Mouse (Mus musculus) hindbrain, postnatal 0 days (tissue): ENCODE data around the gene Plxnb3. TPM values are rescaled to one million over a fixed set of nuclear protein-coding genes. Genes with fewer than 3 reads are reported as not detected.
A peak's percentile ranks its signal among the peaks of the same experiment; 100 is the strongest.
"Not testable (repeated sequence)": the region's sequence is repeated elsewhere in the genome, so short reads cannot be mapped to it uniquely, and the experiment has no call there.

ENCODE experiments used
- ATAC-seq: fragments of 200-750 bp; cut with Nextera tagmentation; 2 replicates; pipeline ENCODE4 v1.8.0; 2017; ENCODE audit warnings: mild to moderate bottlenecking, moderate TSS enrichment, moderate library complexity
- DNase-seq: peaks from one replicate; pipeline ENCODE4 v3.0.0-alpha.2; 2015; ENCODE audit warnings: low spot score
- H3K27ac ChIP-seq: fragments of 300-500 bp; sonication (generic); 2 replicates; pipeline ENCODE4 v1.5.1; 2014; ENCODE audit warnings: mild to moderate bottlenecking
- H3K27me3 ChIP-seq: fragments of 300-500 bp; sonication (generic); 2 replicates; pipeline ENCODE4 v1.6.1; 2014; ENCODE audit warnings: low read length, mixed read lengths; ENCODE audit not compliant: insufficient read depth
- H3K36me3 ChIP-seq: fragments of 300-500 bp; sonication (generic); 2 replicates; pipeline ENCODE4 v1.6.1; 2014; ENCODE audit warnings: low read length, mixed read lengths; ENCODE audit not compliant: insufficient read depth
- H3K4me1 ChIP-seq: fragments of 300-500 bp; sonication (generic); 2 replicates; pipeline ENCODE4 v1.6.1; 2014; ENCODE audit warnings: antibody characterized with exemption, low read length, mixed read lengths; ENCODE audit not compliant: insufficient read depth
- H3K4me2 ChIP-seq: fragments of 300-500 bp; sonication (generic); 2 replicates; pipeline ENCODE4 v1.6.1; 2014; ENCODE audit warnings: low read depth, mild to moderate bottlenecking, low read length, moderate library complexity, mixed read lengths
- H3K4me3 ChIP-seq: fragments of 300-500 bp; sonication (generic); 2 replicates; pipeline ENCODE4 v1.5.1; 2014; ENCODE audit warnings: low read length
- H3K9ac ChIP-seq: fragments of 300-500 bp; sonication (generic); replicated peaks from 2 replicates; pipeline ENCODE4 v1.6.1; 2014; ENCODE audit warnings: mild to moderate bottlenecking, low read length, moderate library complexity, mixed read lengths
- H3K9me3 ChIP-seq: fragments of 300-500 bp; sonication (generic); 2 replicates; pipeline ENCODE4 v1.6.1; 2016; ENCODE audit warnings: low read length, mixed read lengths
- CTCF ChIP-seq: IDR thresholded peaks from 2 replicates; pipeline ENCODE4 v1.5.1; 2016; ENCODE audit warnings: antibody characterized with exemption, control low read depth, low read depth
- WGBS: fragments of 180-500 bp; shearing (Covaris S2); extraction: QIAGEN DNeasy Blood & Tissue Kit; methylation state at CpG from one replicate; pipeline ENCODE4 v1.1.7; 2014; 5-methylcytosine and 5-hydroxymethylcytosine counted together
- polyA plus RNA-seq: library from polyadenylated mRNA; unstranded; fragments of >200 nt; fragmentation: Nextera tagmentation; extraction: Ambion mirVana; gene quantifications from 2 replicates; pipeline ENCODE4 v1.2.1, GENCODE M21; 2015
- total RNA-seq: library from RNA; depleted of rRNA; stranded (reverse); fragments of >200 nt; gene quantifications from 2 replicates; pipeline ENCODE4 v1.2.3, GENCODE M21; 2014

Gene Plxnb3
- total and polyA plus RNA-seq, 2 experiments from 2014 or later: 1.8 to 13.6 TPM

DNA sequence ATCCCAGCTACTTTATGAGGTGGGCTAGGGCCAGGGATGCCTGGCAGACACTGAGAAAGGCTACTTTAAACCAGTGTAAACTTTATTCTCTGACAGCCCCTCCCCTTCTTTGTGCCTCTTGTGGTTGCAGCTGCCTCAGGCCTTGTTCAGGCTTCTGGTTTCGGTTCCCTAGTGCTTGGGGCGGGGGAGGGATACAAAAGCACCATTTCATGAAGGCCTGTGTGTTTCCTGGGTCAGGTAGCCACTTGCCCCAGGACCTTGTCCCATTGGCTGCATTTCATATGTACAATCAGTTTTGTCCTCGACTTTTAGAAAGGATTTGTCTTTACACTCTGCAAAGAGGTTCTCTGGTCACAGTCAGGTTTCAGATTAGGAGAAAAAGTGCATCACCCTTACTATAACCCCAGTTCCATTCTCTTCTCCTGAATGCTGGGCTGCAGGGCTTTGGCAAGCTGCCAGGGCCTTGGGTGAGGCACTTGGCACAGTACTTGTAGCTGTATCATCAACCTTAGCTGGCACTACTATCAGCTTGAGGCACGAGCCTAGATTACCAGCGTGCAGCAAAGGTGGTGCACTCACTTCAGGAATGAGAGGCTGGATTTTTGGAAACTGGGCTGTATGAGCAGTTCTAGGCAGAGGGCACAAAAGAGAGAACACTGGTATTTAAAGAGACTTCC is 38.1 kb upstream of the Plxnb3 start:
- Histone ChIP-seq H3K9me3 (no peaks in the 10 kb centered on the region), H3K27ac (no peak overlapping the region), H3K4me1 (no peaks in the 10 kb centered on the region), H3K36me3 (no peaks in the 10 kb centered on the region), H3K9ac (no peak overlapping the region), H3K4me3 (no peak overlapping the region), H3K27me3 (no peaks in the 10 kb centered on the region), H3K4me2 (peak overlapping the region; percentile 21; the same call in 1 of the 2 replicates)
- DNase-seq: peak; percentile 3
- TF ChIP-seq CTCF: no peak
- ATAC-seq: no peak
- 43% methylated on average over 5 of the region's 5 CpGs for WGBS

DNA sequence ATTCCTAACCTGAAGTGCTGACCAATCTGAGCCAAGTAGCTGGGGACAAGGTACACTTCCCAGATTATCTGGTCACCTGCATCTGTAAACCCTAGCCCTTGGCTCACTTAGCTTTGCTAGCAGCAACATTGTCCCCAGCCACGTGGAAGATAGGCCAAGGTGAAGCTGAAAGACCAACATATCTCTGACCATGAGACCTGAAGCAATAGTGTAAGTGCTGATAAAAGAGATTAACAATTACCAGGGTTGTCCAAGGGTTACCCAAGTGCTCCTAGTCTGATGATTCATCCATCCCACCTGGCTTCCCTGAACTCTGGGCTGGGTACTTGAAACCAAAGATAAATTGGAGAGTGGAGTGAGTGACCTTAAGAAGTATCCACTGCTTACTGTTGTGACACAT is 26.0 kb upstream of the Plxnb3 start:
- Histone ChIP-seq H3K9me3 (no peaks in the 10 kb centered on the region), H3K27me3 (no peaks in the 10 kb centered on the region), H3K4me1 (no peaks in the 10 kb centered on the region), H3K9ac (no peak overlapping the region), H3K36me3 (no peaks in the 10 kb centered on the region), H3K4me2 (no peak overlapping the region), H3K27ac (no peak overlapping the region), H3K4me3 (no peak overlapping the region)
- ATAC-seq (no peak), DNase-seq (no peak)
- 63% methylated on average over 1 of the region's 1 CpGs for WGBS
- no peak for TF ChIP-seq CTCF

DNA sequence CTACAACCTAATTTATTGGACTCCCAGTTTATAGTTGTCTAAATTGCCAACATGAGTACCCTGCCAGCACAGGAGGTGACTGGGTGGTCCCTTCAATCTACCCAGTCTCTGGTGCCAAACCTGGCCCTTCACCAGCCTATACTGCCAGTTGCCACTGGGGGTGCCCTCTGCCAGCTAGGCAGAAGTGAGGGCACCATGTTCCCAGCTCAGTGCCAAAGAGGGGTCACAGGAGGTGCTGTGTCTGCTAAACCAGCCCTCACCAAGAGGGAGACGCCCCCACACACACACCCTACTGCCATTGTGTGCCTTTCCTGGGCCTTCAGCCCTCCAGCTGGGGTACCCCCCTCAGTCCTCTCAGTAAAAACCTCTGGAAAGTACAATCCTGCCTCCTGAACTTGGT is 18.7 kb upstream of the Plxnb3 start:
- H3K36me3 ChIP-seq: no peaks in the 10 kb centered on the region
- ATAC-seq (peak; percentile 35; the same call in 1 of the 2 replicates), DNase-seq (no peak)
- TF ChIP-seq CTCF: peak; percentile 34; the same call in 1 of the 2 replicates
- 50% methylated on average over 1 of the region's 1 CpGs for WGBS
- no peak overlapping the region for H3K27ac ChIP-seq
- H3K9ac ChIP-seq: no peak overlapping the region
- no peaks in the 10 kb centered on the region for H3K4me1 ChIP-seq
- no peak overlapping the region for H3K4me2 ChIP-seq
- H3K27me3 ChIP-seq: no peaks in the 10 kb centered on the region
- no peak overlapping the region for H3K4me3 ChIP-seq
- no peaks in the 10 kb centered on the region for H3K9me3 ChIP-seq

DNA sequence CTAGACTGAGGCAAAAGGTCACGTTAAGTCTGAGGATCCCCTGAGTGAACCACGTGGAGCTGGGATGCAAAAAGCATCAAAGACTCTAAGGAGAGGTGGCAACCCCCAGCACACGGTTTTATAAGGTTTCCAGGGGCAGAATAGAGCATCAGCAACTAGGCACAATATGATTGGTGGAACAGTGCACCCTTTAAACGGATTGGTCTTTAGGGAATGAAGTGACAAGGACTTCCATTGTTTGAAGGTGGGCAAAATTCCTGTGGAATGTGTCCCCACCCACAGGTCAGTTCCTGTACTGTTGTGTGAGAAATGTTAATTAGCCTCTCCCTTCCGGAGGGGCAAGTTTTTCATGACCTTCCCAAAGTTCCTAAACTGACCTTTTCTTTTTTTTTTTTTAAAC is 17.7 kb upstream of the Plxnb3 start:
- Histone ChIP-seq H3K4me1 (no peaks in the 10 kb centered on the region), H3K27ac (no peak overlapping the region), H3K9me3 (no peaks in the 10 kb centered on the region), H3K36me3 (no peaks in the 10 kb centered on the region), H3K4me3 (no peak overlapping the region), H3K9ac (no peak overlapping the region), H3K27me3 (no peaks in the 10 kb centered on the region), H3K4me2 (no peak overlapping the region)
- WGBS: 64% methylated on average over 5 of the region's 5 CpGs
- DNase-seq (no peak), ATAC-seq (no peak)
- TF ChIP-seq CTCF: no peak

DNA sequence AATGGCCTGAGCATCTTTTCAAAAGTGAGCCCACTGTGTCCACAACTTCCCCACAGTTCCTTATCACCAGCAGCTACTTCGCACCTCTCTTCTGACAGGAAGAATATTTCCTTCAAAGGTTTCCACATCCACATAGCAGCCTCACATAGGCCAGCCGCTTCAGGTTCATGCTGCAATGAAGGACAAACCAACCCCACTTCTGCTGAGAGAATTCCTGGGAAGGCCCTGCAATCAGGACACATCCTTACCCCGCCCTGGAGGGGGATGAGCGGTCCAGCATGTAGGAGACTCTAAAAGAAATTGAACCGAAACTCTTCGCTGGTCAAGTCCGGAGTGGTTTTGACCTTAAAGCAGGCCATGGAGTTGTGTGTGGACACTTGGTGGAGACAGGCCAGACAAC is 17.0 kb upstream of the Plxnb3 start:
- H3K9ac ChIP-seq, H3K27ac ChIP-seq, H3K27me3 ChIP-seq, ATAC-seq, H3K9me3 ChIP-seq, H3K4me3 ChIP-seq, DNase-seq, H3K4me1 ChIP-seq, H3K36me3 ChIP-seq, H3K4me2 ChIP-seq: not testable (repeated sequence)
- 94% methylated on average over 7 of the region's 7 CpGs for WGBS

DNA sequence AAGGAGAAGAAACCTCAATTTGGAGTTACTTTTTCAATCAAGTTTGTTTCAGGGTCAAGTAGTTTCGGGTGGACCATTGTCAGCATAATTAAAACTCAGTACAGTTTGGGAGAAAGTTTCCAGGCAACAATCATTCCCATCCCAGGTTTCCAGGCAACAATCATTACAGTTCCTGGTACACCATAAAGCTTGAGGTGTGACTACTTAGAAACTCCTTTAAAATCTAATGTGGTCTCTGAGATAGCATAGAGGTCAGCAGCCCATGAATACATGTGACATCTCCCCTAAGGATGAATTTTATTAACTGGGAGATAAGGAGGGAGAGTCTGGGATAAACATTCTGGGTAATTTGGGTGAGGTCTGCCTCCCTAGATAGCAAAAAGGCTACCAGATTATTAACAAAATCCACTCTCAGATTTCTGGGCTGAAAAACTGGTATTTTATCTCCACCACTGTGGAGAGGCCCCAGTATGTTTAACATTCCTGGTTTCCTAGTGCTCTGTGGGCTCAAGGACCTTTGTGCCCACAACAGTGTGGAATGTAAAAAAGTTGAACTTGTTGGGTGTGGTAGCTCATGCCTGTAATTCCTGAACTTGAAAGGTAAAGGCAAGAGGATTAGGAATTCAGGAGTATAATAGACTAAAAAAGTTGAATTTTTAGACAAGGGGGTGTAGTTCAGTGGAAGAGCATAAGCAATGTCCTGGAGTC is 12.0 kb upstream of the Plxnb3 start:
- Histone ChIP-seq H3K9ac (no peak overlapping the region), H3K4me3 (no peak overlapping the region), H3K4me2 (no peak overlapping the region), H3K36me3 (no peaks in the 10 kb centered on the region), H3K4me1 (no peaks in the 10 kb centered on the region), H3K9me3 (no peaks in the 10 kb centered on the region), H3K27ac (no peak overlapping the region), H3K27me3 (no peaks in the 10 kb centered on the region)
- DNase-seq (no peak), ATAC-seq (no peak)
- no peak for TF ChIP-seq CTCF
- 83% methylated on average over 1 of the region's 1 CpGs for WGBS

DNA sequence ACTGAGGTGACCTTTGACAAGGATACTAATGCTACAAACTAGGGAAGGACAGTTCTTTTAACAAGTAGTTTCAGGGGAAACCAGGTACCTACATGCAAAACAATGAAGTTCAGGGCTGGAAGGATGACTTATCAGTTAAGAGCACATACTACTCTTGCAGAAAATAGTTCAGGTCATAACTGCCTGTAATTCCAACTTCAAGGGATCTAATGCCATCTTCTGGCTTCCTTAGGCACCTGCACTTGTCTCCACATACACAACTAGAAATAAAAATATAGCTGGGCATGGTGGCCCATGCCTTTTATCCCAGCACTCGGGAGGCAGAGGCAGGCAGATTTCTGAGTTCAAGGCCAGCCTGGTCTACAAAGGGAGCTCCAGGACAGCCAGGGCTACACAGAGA is 7.9 kb upstream of the Plxnb3 start:
- no peak for ATAC-seq
- no peak for TF ChIP-seq CTCF
- 90% methylated on average over 1 of the region's 1 CpGs for WGBS

More for the DNA sequence above, 7.9 kb upstream of the Plxnb3 start:
- no peak overlapping the region for H3K4me2 ChIP-seq
- H3K36me3 ChIP-seq: no peaks in the 10 kb centered on the region
- no peak for DNase-seq
- H3K4me3 ChIP-seq: no peak overlapping the region
- no peaks in the 10 kb centered on the region for H3K4me1 ChIP-seq
- H3K9ac ChIP-seq: no peak overlapping the region
- H3K27me3 ChIP-seq: no peaks in the 10 kb centered on the region
- H3K27ac ChIP-seq: no peak overlapping the region
- no peaks in the 10 kb centered on the region for H3K9me3 ChIP-seq
